Mouse (Mus musculus): ENCODE measurements around the gene Rgr.

Gene Rgr

DNA sequence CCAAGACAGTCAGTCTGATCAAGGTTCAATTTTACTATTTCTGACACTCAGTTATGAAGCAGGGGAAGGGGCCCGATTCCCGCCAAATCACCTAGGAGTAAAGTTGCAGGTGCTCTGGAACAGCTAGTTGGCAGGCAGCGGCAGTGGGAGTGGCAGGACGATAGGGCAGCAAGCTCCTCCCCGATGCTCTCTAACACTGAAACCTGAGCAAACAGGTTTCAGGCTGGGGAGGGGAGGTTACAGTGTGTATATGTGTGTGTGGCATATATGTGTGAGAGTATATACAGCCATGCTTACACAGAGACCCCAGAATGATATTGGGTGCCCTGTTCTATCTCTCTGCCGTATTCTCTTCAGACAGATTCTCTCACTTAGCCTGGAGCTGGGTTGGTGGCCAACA, 48.0 kb downstream of the Rgr start:
- peak; percentile 14 for DNase-seq

- peak; percentile 95 for DNase-seq
Observed at GRCm38 (mm10) chr14:36989784-36990183, 59.0 kb downstream of the Rgr start.

DNA sequence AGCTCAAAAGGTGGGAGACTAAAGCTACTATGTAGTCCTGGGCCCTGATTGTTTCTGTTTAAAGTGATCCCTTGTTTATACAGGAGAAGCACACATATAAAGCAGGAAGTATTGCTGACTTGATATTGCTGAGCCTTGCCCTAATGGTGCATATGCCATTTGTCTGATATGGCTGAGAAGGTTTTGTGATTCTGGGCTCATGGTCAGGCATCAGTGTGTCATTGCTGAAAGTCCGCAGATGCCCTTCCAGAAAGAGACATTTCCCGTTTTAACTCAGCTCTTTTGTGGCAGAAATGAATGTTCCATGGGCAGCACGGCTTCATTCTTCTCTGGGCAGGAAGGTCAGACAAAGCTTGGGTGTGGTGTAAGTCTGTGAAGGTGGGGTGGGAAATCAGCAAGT, 63.1 kb downstream of the Rgr start:
- DNase-seq = no peak
